Mouse (Mus musculus) spleen, adult 2 months (tissue): ENCODE measurements around the gene Snrnp70. TPM values are rescaled to one million over a fixed set of nuclear protein-coding genes. Genes with fewer than 3 reads are reported as not detected.

Experiments used
- DNase-seq, 2 experiments: peaks; one replicate each; pipeline versions ENCODE4 v3.0.0 to v3.0.0-alpha.2; 2012 to 2021; ENCODE audit warnings: low spot score in 2 of 2, low read depth in 1 of 2
- H3K27ac ChIP-seq: fragments of 200-500 bp; 2 replicates; pipeline ENCODE4 v1.5.1; 2012; ENCODE audit warnings: low read length, inconsistent platforms; ENCODE audit not compliant: insufficient read depth
- H3K27me3 ChIP-seq: fragments of 200-500 bp; 2 replicates; pipeline ENCODE4 v1.6.1; 2012; ENCODE audit warnings: mild to moderate bottlenecking, moderate library complexity, low read length, inconsistent platforms; ENCODE audit not compliant: control insufficient read depth, insufficient read depth
- H3K36me3 ChIP-seq: fragments of 200-500 bp; 2 replicates; pipeline ENCODE4 v1.6.1; 2012; ENCODE audit warnings: mild to moderate bottlenecking, low read length, inconsistent platforms; ENCODE audit not compliant: control insufficient read depth, insufficient read depth
- H3K4me1 ChIP-seq: fragments of 200-500 bp; 2 replicates; pipeline ENCODE4 v1.6.1; 2011; ENCODE audit warnings: inconsistent platforms; ENCODE audit not compliant: control insufficient read depth, insufficient read depth, insufficient read length
- H3K4me3 ChIP-seq: fragments of 200-500 bp; 2 replicates; pipeline ENCODE4 v1.5.1; 2011; ENCODE audit warnings: mild to moderate bottlenecking, inconsistent platforms; ENCODE audit not compliant: insufficient read depth, insufficient read length; ENCODE audit errors: extremely low read depth
- CTCF ChIP-seq: fragments of 200-500 bp; IDR thresholded peaks from 2 replicates; pipeline ENCODE4 v1.5.1; 2011; ENCODE audit warnings: mild to moderate bottlenecking, inconsistent platforms; ENCODE audit not compliant: insufficient read depth, insufficient read length, insufficient replicate concordance; ENCODE audit errors: extremely low read depth
- POLR2A ChIP-seq: fragments of 200-500 bp; IDR thresholded peaks from 2 replicates; pipeline ENCODE4 v1.6.1; 2011; ENCODE audit warnings: low read depth, low read length, inconsistent platforms
- WGBS: fragments of 180-500 bp; shearing (Covaris S2); methylation state at CpG from one replicate; pipeline ENCODE4 v1.1.7; 2018; 5-methylcytosine and 5-hydroxymethylcytosine counted together
- polyA plus RNA-seq: library from polyadenylated mRNA; depleted of rRNA; stranded (reverse); fragments of >200 nt; gene quantifications from 2 replicates; pipeline ENCODE4 v1.2.3, GENCODE M21; 2012

The Snrnp70 gene
- polyA plus RNA-seq, 1 experiment, result 273 TPM

GRCm38 (mm10) chr7:45340669-45341068, 54.9 kb downstream of the Snrnp70 start:
- H3K36me3 ChIP-seq, result no peaks in the 10 kb centered on the region
- peaks cover 15% of the 10 kb centered on the region for H3K27me3 ChIP-seq
- no peak overlapping the region for H3K27ac ChIP-seq
- WGBS, result 2% methylated on average over 11 of the region's 11 CpGs
- no peak for DNase-seq
- no peak overlapping the region for H3K4me3 ChIP-seq
- H3K4me1 ChIP-seq, result peaks cover 19% of the 10 kb centered on the region; the same call in 1 of the 2 replicates
- no peak for TF ChIP-seq POLR2A
- TF ChIP-seq CTCF, result no peak

GRCm38 (mm10) chr7:45340066-45340442, 55.5 kb downstream of the Snrnp70 start:
- H3K27me3 ChIP-seq, result peaks cover 15% of the 10 kb centered on the region
- H3K36me3 ChIP-seq, result no peaks in the 10 kb centered on the region
- TF ChIP-seq POLR2A, result no peak
- TF ChIP-seq CTCF, result no peak
- H3K4me3 ChIP-seq, result 0 out of 2 replicates have a peak overlapping the region, but pooled peaks have one; percentile 50
- WGBS, result 4% methylated on average over 11 of the region's 11 CpGs
- no peak for DNase-seq
- peaks cover 19% of the 10 kb centered on the region; the same call in 1 of the 2 replicates for H3K4me1 ChIP-seq
- no peak overlapping the region for H3K27ac ChIP-seq

- DNase-seq, result peak; percentile 15 to 38
- H3K36me3 ChIP-seq, result no peaks in the 10 kb centered on the region
- TF ChIP-seq CTCF, result no peak
- no peak for TF ChIP-seq POLR2A
- H3K27ac ChIP-seq, result no peak overlapping the region
- under 1% methylated on average over 37 of the region's 39 CpGs for WGBS
- peaks cover 15% of the 10 kb centered on the region for H3K27me3 ChIP-seq
- H3K4me1 ChIP-seq, result peaks cover 19% of the 10 kb centered on the region; the same call in 1 of the 2 replicates
- peak overlapping the region; percentile 50; the same call in 1 of the 2 replicates for H3K4me3 ChIP-seq
These were observed 56.0 kb downstream of the Snrnp70 start for GRCm38 (mm10) chr7:45339410-45340065.

- no peak for TF ChIP-seq POLR2A
- Histone ChIP-seq H3K4me1 (peaks cover 24% of the 10 kb centered on the region; the same call in 1 of the 2 replicates), H3K27ac (no peak overlapping the region), H3K36me3 (no peaks in the 10 kb centered on the region), H3K4me3 (no peak overlapping the region), H3K27me3 (peaks cover 15% of the 10 kb centered on the region)
- 7% methylated on average over 14 of the region's 14 CpGs for WGBS
- peak in 1 of 2 experiments; percentile 22 for DNase-seq
These were observed 57.2 kb downstream of the Snrnp70 start for GRCm38 (mm10) chr7:45338161-45338911.

- TF ChIP-seq CTCF (no peak), POLR2A (no peak)
- peaks cover 15% of the 10 kb centered on the region for H3K27me3 ChIP-seq
- H3K36me3 ChIP-seq, result no peaks in the 10 kb centered on the region
- no peak for DNase-seq
- H3K4me3 ChIP-seq, result no peak overlapping the region
- no peak overlapping the region for H3K27ac ChIP-seq
- WGBS, result 19% methylated on average over 4 of the region's 4 CpGs
- H3K4me1 ChIP-seq, result peaks cover 28% of the 10 kb centered on the region; the same call in 1 of the 2 replicates
These were observed 58.1 kb downstream of the Snrnp70 start for GRCm38 (mm10) chr7:45337469-45337868.

GRCm38 (mm10) chr7:45336319-45336718, 59.2 kb downstream of the Snrnp70 start:
- H3K27me3 ChIP-seq, result peaks cover 15% of the 10 kb centered on the region
- H3K4me3 ChIP-seq, result no peak overlapping the region
- no peak for DNase-seq
- WGBS, result 68% methylated on average over 4 of the region's 4 CpGs
- H3K27ac ChIP-seq, result no peak overlapping the region
- peaks cover 28% of the 10 kb centered on the region; the same call in 1 of the 2 replicates for H3K4me1 ChIP-seq
- H3K36me3 ChIP-seq, result no peaks in the 10 kb centered on the region
- TF ChIP-seq CTCF (no peak), POLR2A (no peak)
